Mouse (Mus musculus) lung, embryonic 14.5 days (tissue): Measurements from ENCODE around the gene Unc13c. TPM values are rescaled to one million over a fixed set of nuclear protein-coding genes. Genes with fewer than 3 reads are reported as not detected.
A peak's percentile ranks its signal among the peaks of the same experiment; 100 is the strongest.

Experiments used
- ATAC-seq: fragments of 200-750 bp; cut with Nextera tagmentation; 2 replicates; pipeline ENCODE4 v1.8.0; 2017; ENCODE audit warnings: mild to moderate bottlenecking, moderate TSS enrichment, moderate library complexity; ENCODE audit not compliant: insufficient read depth
- DNase-seq: peaks from one replicate; pipeline ENCODE4 v3.0.0-alpha.2; 2015
- H3K27ac ChIP-seq: fragments of 300-500 bp; sonication (generic); 2 replicates; pipeline ENCODE4 v1.5.1; 2014; ENCODE audit warnings: low read depth, mild to moderate bottlenecking, moderate library complexity
- H3K27me3 ChIP-seq: fragments of 300-500 bp; sonication (generic); 2 replicates; pipeline ENCODE4 v1.6.1; 2014; ENCODE audit warnings: low read length, control low read depth; ENCODE audit not compliant: insufficient read depth
- H3K36me3 ChIP-seq: fragments of 300-500 bp; sonication (generic); 2 replicates; pipeline ENCODE4 v1.6.1; 2014; ENCODE audit warnings: control low read depth; ENCODE audit not compliant: insufficient read depth
- H3K4me1 ChIP-seq: fragments of 300-500 bp; sonication (generic); 2 replicates; pipeline ENCODE4 v1.6.1; 2014; ENCODE audit warnings: antibody characterized with exemption, control low read depth; ENCODE audit not compliant: insufficient read depth
- H3K4me2 ChIP-seq: fragments of 300-500 bp; sonication (generic); 2 replicates; pipeline ENCODE4 v1.6.1; 2014; ENCODE audit warnings: mild to moderate bottlenecking
- H3K4me3 ChIP-seq: fragments of 300-500 bp; sonication (generic); 2 replicates; pipeline ENCODE4 v1.5.1; 2014; ENCODE audit warnings: low read depth, low read length
- H3K9ac ChIP-seq: fragments of 300-500 bp; sonication (generic); 2 replicates; pipeline ENCODE4 v1.6.1; 2014
- H3K9me3 ChIP-seq: fragments of 300-500 bp; sonication (generic); 2 replicates; pipeline ENCODE4 v1.6.1; 2016; ENCODE audit warnings: low read depth, low read length, control low read depth
- CTCF ChIP-seq: IDR thresholded peaks from 2 replicates; pipeline ENCODE4 v1.5.1; 2016; ENCODE audit warnings: antibody characterized with exemption, low read depth
- WGBS: fragments of 180-500 bp; shearing (Covaris S2); extraction: QIAGEN DNeasy Blood & Tissue Kit; methylation state at CpG from one replicate; pipeline ENCODE4 v1.1.7; 2014; 5-methylcytosine and 5-hydroxymethylcytosine counted together
- polyA plus RNA-seq: library from polyadenylated mRNA; unstranded; fragments of >200 nt; fragmentation: Nextera tagmentation; extraction: Ambion mirVana; gene quantifications from 2 replicates; pipeline ENCODE4 v1.2.1, GENCODE M21; 2014

The Unc13c gene
- polyA plus RNA-seq, 1 experiment from 2014 or later: 0.18 TPM

DNA sequence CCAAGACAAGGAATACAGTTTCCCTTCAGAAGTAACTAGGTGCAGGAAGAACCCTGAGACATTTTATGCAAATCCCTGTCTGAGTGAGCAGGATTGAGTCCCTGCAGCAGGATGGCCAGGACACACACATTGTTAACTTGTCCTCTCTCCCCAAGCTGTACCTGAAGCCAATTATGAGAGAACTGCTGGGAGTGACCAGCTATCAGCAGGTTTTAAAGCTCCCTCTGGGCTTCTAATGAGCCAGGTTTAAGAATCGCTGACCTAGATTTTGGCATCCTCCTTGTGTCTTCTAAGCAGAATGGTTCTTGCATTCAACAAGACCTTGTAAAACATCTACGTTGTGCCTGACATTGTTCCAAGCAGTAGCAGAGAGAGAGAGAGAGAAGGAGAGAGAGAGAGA lies 213.6 kb downstream of the Unc13c start:
- Histone ChIP-seq H3K4me3 (no peak overlapping the region), H3K27me3 (no peaks in the 10 kb centered on the region), H3K9me3 (no peaks in the 10 kb centered on the region), H3K9ac (no peak overlapping the region), H3K4me2 (no peak overlapping the region), H3K4me1 (no peaks in the 10 kb centered on the region), H3K36me3 (no peaks in the 10 kb centered on the region), H3K27ac (no peak overlapping the region)
- 86% methylated on average over 2 of the region's 2 CpGs for WGBS
- no peak for TF ChIP-seq CTCF
- ATAC-seq: no peak
- no peak for DNase-seq

DNA sequence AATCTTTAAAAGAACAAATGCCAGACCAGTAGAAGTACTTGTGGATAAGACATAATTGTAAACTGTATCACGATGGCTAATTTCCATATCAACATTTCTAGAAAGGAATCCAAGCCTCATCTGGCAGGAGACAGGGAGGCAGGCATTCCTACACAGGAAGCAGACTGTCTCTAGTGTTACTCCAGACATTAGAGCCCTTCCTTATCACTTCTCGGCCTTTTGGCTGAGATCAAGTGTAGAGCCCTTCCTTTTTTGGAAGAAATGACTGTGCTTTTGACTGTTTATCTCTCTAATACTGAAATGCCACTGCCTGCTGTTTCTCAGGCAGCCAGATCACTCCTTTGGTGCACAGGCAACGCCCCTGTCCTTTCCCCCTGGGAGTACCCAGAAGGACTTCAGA lies 215.3 kb downstream of the Unc13c start:
- Histone ChIP-seq H3K4me3 (no peak overlapping the region), H3K9me3 (no peaks in the 10 kb centered on the region), H3K27me3 (no peaks in the 10 kb centered on the region), H3K27ac (no peak overlapping the region; the same call in 1 of the 2 replicates), H3K4me1 (no peaks in the 10 kb centered on the region), H3K9ac (no peak overlapping the region), H3K4me2 (no peak overlapping the region), H3K36me3 (no peaks in the 10 kb centered on the region)
- peak; percentile 30 for DNase-seq
- WGBS: 30% methylated on average over 3 of the region's 3 CpGs
- no peak for ATAC-seq
- no peak for TF ChIP-seq CTCF

DNA sequence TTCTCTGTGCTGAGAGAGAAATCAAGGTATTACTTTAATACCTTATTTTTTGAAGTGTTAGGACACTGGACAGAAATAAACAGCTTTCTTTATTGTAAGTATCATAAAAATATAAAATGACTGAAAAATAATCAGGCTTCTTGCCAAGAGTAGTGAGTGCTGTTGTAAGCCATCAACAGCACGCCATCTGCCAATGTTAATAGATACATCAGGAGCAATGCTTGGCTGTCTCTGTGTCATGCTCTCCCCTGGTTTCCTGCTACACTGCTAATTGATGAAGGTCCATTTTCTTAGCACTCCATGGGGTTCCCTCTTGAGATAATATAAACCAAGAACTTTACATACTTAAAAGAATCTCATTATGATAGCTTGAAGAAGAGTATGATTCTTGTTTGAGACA lies 217.4 kb downstream of the Unc13c start:
- no peak overlapping the region for H3K27ac ChIP-seq
- no peaks in the 10 kb centered on the region for H3K4me1 ChIP-seq
- H3K4me2 ChIP-seq: no peak overlapping the region
- no peak overlapping the region for H3K4me3 ChIP-seq
- WGBS: 55% methylated on average over 1 of the region's 1 CpGs
- no peak for ATAC-seq
- H3K27me3 ChIP-seq: no peaks in the 10 kb centered on the region
- H3K36me3 ChIP-seq: no peaks in the 10 kb centered on the region
- H3K9ac ChIP-seq: no peak overlapping the region
- TF ChIP-seq CTCF: no peak
- no peak for DNase-seq
- H3K9me3 ChIP-seq: no peaks in the 10 kb centered on the region

DNA sequence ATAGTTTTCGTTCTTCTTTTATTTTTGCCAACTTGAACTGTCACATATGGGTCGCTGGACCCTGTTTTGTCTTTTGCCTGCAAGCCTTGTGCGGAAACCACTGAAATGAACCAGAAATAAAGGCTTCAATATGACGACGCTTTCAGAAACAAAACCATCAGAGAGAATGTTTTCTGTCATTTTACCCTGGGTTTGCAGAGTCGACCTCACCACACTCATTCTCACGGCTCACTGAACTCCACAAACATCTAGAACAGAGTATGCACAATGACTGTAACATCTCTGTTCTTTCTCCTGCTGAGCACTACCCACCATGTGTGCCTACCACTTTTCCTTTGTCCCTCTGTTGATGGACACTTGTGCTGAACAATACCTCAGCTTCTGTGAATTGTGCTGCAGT lies 234.3 kb downstream of the Unc13c start:
- Histone ChIP-seq H3K27ac (no peak overlapping the region), H3K36me3 (no peaks in the 10 kb centered on the region), H3K4me3 (no peak overlapping the region), H3K4me2 (no peak overlapping the region), H3K27me3 (no peaks in the 10 kb centered on the region), H3K9me3 (no peaks in the 10 kb centered on the region), H3K4me1 (no peaks in the 10 kb centered on the region), H3K9ac (no peak overlapping the region)
- DNase-seq (no peak), ATAC-seq (no peak)
- 76% methylated on average over 7 of the region's 7 CpGs for WGBS
- TF ChIP-seq CTCF: no peak

DNA sequence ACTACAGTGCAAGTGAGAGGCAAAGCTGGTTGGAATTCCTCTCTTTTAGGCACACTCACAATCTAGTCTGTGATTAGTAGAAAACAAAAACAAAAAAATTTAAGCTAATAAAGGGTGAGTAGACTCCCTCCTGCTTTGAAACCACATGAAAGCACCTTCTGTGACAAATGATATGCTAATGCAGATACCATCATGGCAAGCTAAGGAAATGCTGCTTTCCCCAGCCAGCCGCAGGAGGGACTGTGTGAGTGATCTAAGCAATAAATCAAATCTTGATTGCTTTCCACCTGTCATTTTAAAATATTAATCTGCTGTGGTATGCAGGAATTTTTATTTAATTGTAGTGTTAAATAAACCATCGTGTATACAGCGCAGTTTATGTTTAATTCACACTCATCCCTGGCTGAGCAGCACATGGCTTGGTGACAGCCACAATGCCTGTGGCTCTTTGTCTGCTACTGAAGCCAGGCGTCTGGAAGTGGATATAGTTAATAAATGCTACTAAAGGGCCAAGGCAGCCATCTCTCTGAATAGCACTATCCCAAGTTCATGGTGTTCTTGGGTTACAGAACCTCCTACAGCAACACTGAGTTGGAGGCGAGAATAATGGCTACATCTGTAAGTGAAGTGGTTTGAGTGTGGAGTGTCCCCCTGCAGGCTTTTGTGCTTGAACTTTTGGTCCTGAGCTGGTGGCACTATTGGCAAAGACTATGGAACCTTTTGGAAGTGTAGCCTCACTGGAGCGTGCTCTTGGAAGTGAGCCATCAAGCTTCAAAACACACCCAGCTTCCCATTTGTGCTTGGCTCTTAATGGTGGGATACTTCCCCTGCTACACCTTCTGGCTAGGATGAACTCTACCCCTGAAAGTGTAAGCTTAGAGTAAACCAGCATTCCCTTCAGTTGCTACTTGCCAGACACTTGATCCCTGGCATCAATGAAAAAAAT lies 242.8 kb downstream of the Unc13c start:
- Histone ChIP-seq H3K9me3 (no peaks in the 10 kb centered on the region), H3K27ac (no peak overlapping the region), H3K9ac (no peak overlapping the region), H3K4me1 (no peaks in the 10 kb centered on the region), H3K27me3 (no peaks in the 10 kb centered on the region), H3K4me3 (no peak overlapping the region), H3K36me3 (no peaks in the 10 kb centered on the region), H3K4me2 (no peak overlapping the region)
- no peak for TF ChIP-seq CTCF
- DNase-seq (peak; percentile 21), ATAC-seq (no peak)
- WGBS: 51% methylated on average over 6 of the region's 6 CpGs

DNA sequence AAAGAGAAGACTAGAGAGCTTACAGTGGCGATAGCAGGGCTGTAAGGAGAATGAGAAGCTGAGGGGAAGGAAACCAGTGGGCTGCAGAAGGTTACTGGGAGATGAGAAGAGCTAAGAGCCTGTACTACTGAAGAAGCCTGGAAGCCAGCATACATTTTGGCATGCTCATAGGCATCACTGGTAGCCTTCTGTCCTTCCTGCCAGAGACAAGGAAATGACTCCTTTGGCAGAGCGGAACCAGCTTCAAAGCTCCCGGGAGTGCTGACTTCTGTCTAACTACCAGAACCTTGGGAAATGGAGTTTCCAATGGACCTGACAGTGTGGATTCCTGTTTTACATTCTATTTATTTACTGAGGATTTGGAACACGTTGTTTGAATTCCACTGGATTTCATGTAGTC lies 244.0 kb downstream of the Unc13c start:
- no peak for ATAC-seq
- H3K27me3 ChIP-seq: no peaks in the 10 kb centered on the region
- no peak for DNase-seq
- no peak for TF ChIP-seq CTCF
- no peaks in the 10 kb centered on the region for H3K36me3 ChIP-seq
- no peak overlapping the region for H3K4me3 ChIP-seq
- no peaks in the 10 kb centered on the region for H3K9me3 ChIP-seq
- H3K4me1 ChIP-seq: no peaks in the 10 kb centered on the region
- H3K9ac ChIP-seq: no peak overlapping the region
- no peak overlapping the region for H3K27ac ChIP-seq
- 82% methylated on average over 4 of the region's 4 CpGs for WGBS
- no peak overlapping the region for H3K4me2 ChIP-seq

DNA sequence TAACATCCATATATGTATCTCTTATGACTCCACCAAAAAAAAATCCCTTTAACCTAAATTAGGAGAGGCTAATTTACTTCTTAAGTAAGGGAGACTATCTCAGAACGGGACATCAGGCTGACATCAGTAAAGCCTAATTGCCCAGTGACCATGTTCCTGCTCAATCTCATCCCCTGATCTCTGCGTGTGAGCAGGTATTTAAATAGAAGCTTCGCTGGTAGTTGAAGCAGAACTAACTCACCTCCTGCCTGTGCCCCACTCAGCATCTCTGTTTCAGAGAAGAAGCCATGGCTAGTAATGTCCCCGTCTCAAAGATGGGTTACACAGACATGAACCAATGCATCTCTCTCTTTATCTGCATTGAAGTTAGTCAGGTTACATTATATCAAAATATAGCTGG lies 255.3 kb downstream of the Unc13c start:
- Histone ChIP-seq H3K9me3 (no peaks in the 10 kb centered on the region), H3K4me2 (no peak overlapping the region), H3K4me1 (no peaks in the 10 kb centered on the region), H3K9ac (no peak overlapping the region), H3K27ac (no peak overlapping the region), H3K4me3 (no peak overlapping the region), H3K36me3 (no peaks in the 10 kb centered on the region), H3K27me3 (no peaks in the 10 kb centered on the region)
- no peak for TF ChIP-seq CTCF
- 64% methylated on average over 4 of the region's 4 CpGs for WGBS
- ATAC-seq (no peak), DNase-seq (no peak)
